Mouse (Mus musculus) hindbrain, embryonic 15.5 days (tissue): Measurements from ENCODE around the gene Sebox. TPM values are rescaled to one million over a fixed set of nuclear protein-coding genes. Genes with fewer than 3 reads are reported as not detected.

Experiments used
- ATAC-seq: fragments of 200-750 bp; cut with Nextera tagmentation; 2 replicates; pipeline ENCODE4 v1.8.0; 2017; ENCODE audit warnings: low read depth, moderate number of reproducible peaks, moderate TSS enrichment; ENCODE audit not compliant: low FRiP score
- H3K27ac ChIP-seq: fragments of 300-500 bp; sonication (generic); replicated peaks from 2 replicates; pipeline ENCODE4 v1.5.1; 2015; ENCODE audit warnings: mild to moderate bottlenecking, inconsistent platforms
- H3K27me3 ChIP-seq: fragments of 300-500 bp; sonication (generic); 2 replicates; pipeline ENCODE4 v1.6.1; 2015; ENCODE audit warnings: control low read depth, inconsistent platforms
- H3K36me3 ChIP-seq: fragments of 300-500 bp; sonication (generic); 2 replicates; pipeline ENCODE4 v1.6.1; 2015; ENCODE audit warnings: control low read depth, inconsistent platforms
- H3K4me1 ChIP-seq: fragments of 300-500 bp; sonication (generic); replicated peaks from 2 replicates; pipeline ENCODE4 v1.6.1; 2015; ENCODE audit warnings: control low read depth, inconsistent platforms
- H3K4me2 ChIP-seq: fragments of 300-500 bp; sonication (generic); 2 replicates; pipeline ENCODE4 v1.6.1; 2015; ENCODE audit warnings: moderate library complexity, mild to moderate bottlenecking, inconsistent platforms
- H3K4me3 ChIP-seq: fragments of 300-500 bp; sonication (generic); 2 replicates; pipeline ENCODE4 v1.5.1; 2015; ENCODE audit warnings: mild to moderate bottlenecking, inconsistent platforms
- H3K9ac ChIP-seq: fragments of 300-500 bp; sonication (generic); 2 replicates; pipeline ENCODE4 v1.6.1; 2015; ENCODE audit warnings: inconsistent platforms
- H3K9me3 ChIP-seq: fragments of 300-500 bp; sonication (generic); 2 replicates; pipeline ENCODE4 v1.6.1; 2016; ENCODE audit warnings: control low read depth, inconsistent platforms
- WGBS: fragments of 180-500 bp; shearing (Covaris S2); methylation state at CpG from one replicate; pipeline ENCODE4 v1.1.7; 2015; 5-methylcytosine and 5-hydroxymethylcytosine counted together
- polyA plus RNA-seq: library from polyadenylated mRNA; unstranded; fragments of >200 nt; fragmentation: Nextera tagmentation; extraction: Ambion mirVana; gene quantifications from 2 replicates; pipeline ENCODE4 v1.2.1, GENCODE M21; 2015

Sebox gene
- polyA plus RNA-seq, 1 experiment from 2014 or later: 0.14 TPM

- Histone ChIP-seq H3K36me3 (no peaks in the 10 kb centered on the region), H3K4me2 (no peak overlapping the region), H3K4me1 (peaks cover 18% of the 10 kb centered on the region), H3K4me3 (no peak overlapping the region), H3K27ac (no peak overlapping the region), H3K9ac (no peak overlapping the region), H3K27me3 (no peaks in the 10 kb centered on the region), H3K9me3 (no peaks in the 10 kb centered on the region)
- ATAC-seq: no peak
- 85% methylated on average over 7 of the region's 7 CpGs for WGBS
These were observed 35.7 kb upstream of the Sebox start for GRCm38 (mm10) chr11:78467515-78467914.

DNA sequence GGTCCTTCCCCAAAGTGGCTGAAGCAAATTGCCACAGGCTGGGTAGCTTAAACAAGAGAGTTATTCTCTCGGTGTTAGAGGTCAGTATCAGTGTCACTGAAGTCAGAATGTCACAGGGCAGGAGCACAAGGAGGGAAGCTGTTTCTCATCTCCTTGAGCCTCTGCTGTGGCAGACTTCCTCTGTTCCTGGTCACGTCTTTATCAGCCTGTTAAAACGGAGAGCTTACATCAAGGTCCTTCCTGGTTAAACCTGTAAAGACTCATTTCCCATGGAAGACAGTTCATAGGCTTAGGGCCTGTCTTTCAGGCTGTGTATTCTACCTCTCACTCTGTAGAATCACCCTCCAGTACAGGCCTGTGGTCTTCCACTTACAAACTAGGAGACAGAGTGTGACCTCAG lies 35.3 kb upstream of the Sebox start:
- ATAC-seq: no peak
- no peaks in the 10 kb centered on the region for H3K27me3 ChIP-seq
- no peak overlapping the region for H3K27ac ChIP-seq
- no peaks in the 10 kb centered on the region for H3K36me3 ChIP-seq
- no peak overlapping the region for H3K9ac ChIP-seq
- no peaks in the 10 kb centered on the region for H3K9me3 ChIP-seq
- H3K4me1 ChIP-seq: peaks cover 18% of the 10 kb centered on the region
- H3K4me3 ChIP-seq: no peak overlapping the region
- 71% methylated on average over 3 of the region's 3 CpGs for WGBS
- H3K4me2 ChIP-seq: no peak overlapping the region

DNA sequence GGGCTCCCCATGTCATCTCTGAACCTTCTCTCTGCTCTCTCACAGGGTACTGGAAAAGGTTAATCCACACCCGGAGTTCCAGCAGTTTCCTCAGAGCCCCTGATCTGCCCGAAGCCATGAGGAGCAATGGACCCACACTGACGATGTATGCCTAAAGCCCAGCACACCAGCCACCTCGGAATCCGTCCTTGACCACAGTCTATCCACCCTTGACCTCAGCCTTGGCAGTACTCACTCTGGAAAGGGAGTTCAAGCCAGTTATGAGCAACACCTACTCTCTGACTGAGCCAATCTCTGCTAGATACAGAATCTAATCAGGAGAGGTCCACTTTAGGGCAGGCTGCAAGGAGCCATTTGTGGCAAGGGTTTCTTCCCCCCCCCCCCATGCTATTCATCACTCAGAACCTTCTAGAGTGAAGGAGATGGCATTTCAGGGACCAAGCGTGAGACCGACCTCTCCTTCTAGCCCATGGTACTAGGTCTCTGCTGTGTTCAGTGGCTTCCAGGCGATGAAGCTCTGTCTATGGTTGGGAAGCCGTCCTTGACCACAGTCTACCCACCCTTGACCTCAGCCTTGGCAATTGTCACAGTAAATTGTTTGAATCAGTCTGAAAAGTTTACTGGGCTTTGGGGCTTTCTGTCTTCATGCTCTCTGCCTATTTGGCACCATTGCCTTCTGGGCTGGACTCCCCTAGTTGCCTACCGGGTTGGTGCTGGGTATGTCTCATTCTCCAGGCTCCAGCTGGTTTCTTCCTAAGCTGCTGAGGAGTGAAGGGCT lies 31.7 kb upstream of the Sebox start:
- no peak for ATAC-seq
- Histone ChIP-seq H3K36me3 (0 out of 2 replicates have a peak, but pooled peaks cover 9% of the 10 kb centered on the region), H3K27me3 (no peaks in the 10 kb centered on the region), H3K4me3 (no peak overlapping the region), H3K9me3 (no peaks in the 10 kb centered on the region), H3K4me2 (no peak overlapping the region), H3K27ac (no peak overlapping the region), H3K9ac (no peak overlapping the region), H3K4me1 (peaks cover 6% of the 10 kb centered on the region)
- 95% methylated on average over 10 of the region's 10 CpGs for WGBS

- Histone ChIP-seq H3K4me2 (no peak overlapping the region), H3K27me3 (no peaks in the 10 kb centered on the region), H3K9me3 (no peaks in the 10 kb centered on the region), H3K36me3 (peaks cover 15% of the 10 kb centered on the region; the same call in 1 of the 2 replicates), H3K4me3 (no peak overlapping the region), H3K9ac (no peak overlapping the region), H3K4me1 (no peaks in the 10 kb centered on the region), H3K27ac (no peak overlapping the region)
- 82% methylated on average over 3 of the region's 3 CpGs for WGBS
- ATAC-seq: no peak
These were observed 28.0 kb upstream of the Sebox start for GRCm38 (mm10) chr11:78475289-78475688.

- Histone ChIP-seq H3K4me1 (no peaks in the 10 kb centered on the region), H3K9ac (no peak overlapping the region), H3K36me3 (peaks cover 61% of the 10 kb centered on the region), H3K4me3 (no peak overlapping the region), H3K4me2 (no peak overlapping the region), H3K27me3 (no peaks in the 10 kb centered on the region), H3K9me3 (no peaks in the 10 kb centered on the region), H3K27ac (no peak overlapping the region)
- ATAC-seq: no peak
- WGBS: 66% methylated on average over 7 of the region's 7 CpGs
These were observed 19.6 kb upstream of the Sebox start for GRCm38 (mm10) chr11:78483639-78484038.

GRCm38 (mm10) chr11:78488168-78488567 lies 15.1 kb upstream of the Sebox start:
- Histone ChIP-seq H3K9ac (no peak overlapping the region), H3K9me3 (no peaks in the 10 kb centered on the region), H3K4me2 (no peak overlapping the region), H3K4me3 (no peak overlapping the region), H3K4me1 (peaks cover 14% of the 10 kb centered on the region), H3K27me3 (no peaks in the 10 kb centered on the region), H3K27ac (no peak overlapping the region), H3K36me3 (peaks cover 30% of the 10 kb centered on the region)
- 2% methylated on average over 8 of the region's 8 CpGs for WGBS
- ATAC-seq: no peak

DNA sequence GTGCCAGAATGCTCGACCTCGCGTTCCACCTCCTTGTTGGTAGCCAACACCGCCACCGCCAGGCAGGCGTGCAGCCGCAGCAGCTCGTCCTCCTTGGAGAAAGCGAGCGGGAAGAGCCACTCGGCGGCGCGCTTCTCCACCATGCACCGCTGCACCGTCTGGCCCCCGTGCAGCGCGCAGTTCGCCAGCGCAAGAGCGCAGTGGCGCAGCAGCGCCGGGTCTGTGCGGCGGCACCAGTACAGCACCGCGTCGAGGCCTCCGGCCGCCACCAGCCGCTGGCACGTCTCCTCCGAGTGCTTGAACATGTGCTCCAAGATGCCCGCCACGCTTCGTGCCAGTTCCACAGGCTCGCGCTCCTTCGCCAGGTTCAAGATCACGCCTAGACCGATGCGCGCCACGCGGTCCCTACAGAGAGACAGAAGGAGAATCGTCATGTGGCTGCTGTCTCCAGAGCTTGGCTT lies 12.4 kb upstream of the Sebox start:
- Histone ChIP-seq H3K9ac (no peak overlapping the region), H3K36me3 (peaks cover 22% of the 10 kb centered on the region), H3K9me3 (no peaks in the 10 kb centered on the region), H3K4me2 (peak overlapping the region; percentile 53), H3K4me1 (peaks cover 29% of the 10 kb centered on the region), H3K4me3 (peak overlapping the region; percentile 21), H3K27me3 (no peaks in the 10 kb centered on the region), H3K27ac (no peak overlapping the region; the same call in 1 of the 2 replicates)
- WGBS: 6% methylated on average over 48 of the region's 48 CpGs
- ATAC-seq: peak; percentile 83

GRCm38 (mm10) chr11:78495904-78496303 lies 7.3 kb upstream of the Sebox start:
- WGBS: 6% methylated on average over 6 of the region's 6 CpGs

DNA sequence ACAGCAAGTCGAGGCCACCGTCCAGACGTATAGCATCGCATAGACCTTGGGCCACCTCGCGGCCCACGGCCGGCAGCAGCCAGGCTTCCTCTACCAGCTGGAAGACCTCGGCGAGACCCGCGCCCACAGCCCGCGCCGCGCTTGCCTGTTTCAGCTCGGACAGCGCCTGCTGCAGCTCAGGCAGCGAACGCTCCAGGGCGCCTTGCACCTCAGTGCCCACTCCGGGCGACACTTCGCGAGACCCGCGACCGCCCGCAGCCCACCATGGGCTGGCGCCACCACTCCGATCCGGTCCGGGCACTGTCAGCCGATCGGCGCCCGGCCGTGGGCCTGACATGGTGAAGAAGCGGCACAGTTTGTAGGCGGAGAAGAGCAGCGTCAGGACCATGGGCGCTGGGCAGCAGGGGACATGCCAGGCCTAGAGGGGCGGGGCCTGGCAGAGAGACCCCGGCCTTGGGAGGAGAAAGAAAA lies 6.1 kb upstream of the Sebox start:
- under 1% methylated on average over 44 of the region's 44 CpGs for WGBS
- Histone ChIP-seq H3K4me3 (peak overlapping the region; percentile 85), H3K4me2 (peak overlapping the region; percentile 81), H3K9me3 (no peaks in the 10 kb centered on the region), H3K36me3 (no peaks in the 10 kb centered on the region), H3K9ac (peak overlapping the region; percentile 92), H3K27ac (peak overlapping the region; percentile 96), H3K27me3 (0 out of 2 replicates have a peak, but pooled peaks cover 8% of the 10 kb centered on the region), H3K4me1 (peaks cover 36% of the 10 kb centered on the region)
- peak; percentile 83 for ATAC-seq

More at GRCm38 (mm10) chr11:78495904-78496303, 7.3 kb upstream of the Sebox start:
- Histone ChIP-seq H3K9ac (peak overlapping the region; percentile 92), H3K36me3 (no peaks in the 10 kb centered on the region), H3K4me2 (peak overlapping the region; percentile 81), H3K27me3 (0 out of 2 replicates have a peak, but pooled peaks cover 6% of the 10 kb centered on the region), H3K9me3 (no peaks in the 10 kb centered on the region), H3K4me3 (peak overlapping the region; percentile 85), H3K4me1 (peaks cover 42% of the 10 kb centered on the region), H3K27ac (no peak overlapping the region)
- no peak for ATAC-seq

DNA sequence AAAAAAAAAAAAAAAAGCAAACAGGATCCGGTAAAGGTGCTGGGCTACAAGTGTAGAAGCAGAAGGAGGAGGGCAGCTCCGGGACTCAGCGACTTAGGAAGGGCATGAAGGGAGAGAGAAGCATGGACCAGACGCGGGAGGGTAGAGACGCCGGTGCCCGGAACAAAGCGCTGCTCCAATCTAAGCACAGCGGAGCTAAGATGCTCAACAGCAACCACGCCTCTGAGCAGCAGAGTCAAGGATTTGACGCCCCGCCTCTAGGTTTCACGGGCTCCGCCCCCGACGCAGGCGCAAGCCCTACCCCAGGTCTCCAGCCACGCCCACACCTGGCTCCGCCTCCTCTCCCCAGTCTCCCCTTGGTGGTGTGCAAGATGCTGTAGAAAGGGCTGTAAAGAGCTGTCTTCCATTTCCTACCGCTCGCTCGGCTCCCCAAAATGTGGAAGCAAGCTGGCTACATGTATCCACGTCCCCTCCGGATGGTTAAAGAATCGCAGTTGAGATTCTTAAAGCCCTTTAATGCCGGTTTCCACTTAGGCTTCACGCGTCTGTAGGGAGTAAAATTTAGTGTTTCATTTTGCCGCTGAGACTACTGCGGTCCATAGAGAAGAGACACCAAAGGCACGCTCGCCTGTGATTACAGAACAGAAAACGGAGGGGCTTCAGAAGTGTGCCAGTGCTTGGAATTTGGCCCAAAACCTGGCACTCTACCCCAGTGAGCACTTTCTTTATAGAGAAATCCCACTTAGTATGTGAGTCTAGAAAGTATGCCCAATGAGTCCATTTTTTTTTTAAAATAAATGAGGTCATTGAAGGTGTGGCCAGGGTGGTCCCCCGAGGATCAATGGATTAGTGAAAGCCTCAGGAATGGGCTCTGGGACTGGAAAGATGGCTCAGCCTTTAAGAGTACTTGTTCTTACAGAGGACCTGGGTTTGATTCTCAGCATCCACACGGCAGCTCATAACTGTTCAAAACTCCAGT lies 5.4 kb upstream of the Sebox start, which contains the start of gene Sarm1:
TSS of gene Sarm1 (minus strand) at position 211 of the 979 bp plus-strand sequence.
- Histone ChIP-seq H3K4me2 (peak within 1 kb of the TSS; percentile 81), H3K4me1 (peaks cover 36% of the 10 kb centered on the region), H3K4me3 (peak within 1 kb of the TSS; percentile 85), H3K36me3 (no peaks in the 10 kb centered on the region), H3K9me3 (no peaks in the 10 kb centered on the region), H3K27ac (peak within 1 kb of the TSS; percentile 96), H3K9ac (peak within 1 kb of the TSS; percentile 92), H3K27me3 (0 out of 2 replicates have a peak, but pooled peaks cover 8% of the 10 kb centered on the region)
- WGBS: 3% methylated on average over 36 of the region's 36 CpGs
- peak; percentile 96 for ATAC-seq

GRCm38 (mm10) chr11:78499004-78499403 lies 4.2 kb upstream of the Sebox start, which contains the start of gene Vtn:
Vtn (plus strand) TSS chr11:78499091.
- peak within 1 kb of the TSS; percentile 53 for H3K9ac ChIP-seq
- H3K27me3 ChIP-seq: 0 out of 2 replicates have a peak, but pooled peaks cover 8% of the 10 kb centered on the region
- H3K27ac ChIP-seq: peak within 1 kb of the TSS; percentile 96
- no peaks in the 10 kb centered on the region for H3K36me3 ChIP-seq
- H3K4me2 ChIP-seq: peak within 1 kb of the TSS; percentile 81
- H3K9me3 ChIP-seq: no peaks in the 10 kb centered on the region
- peak within 1 kb of the TSS; percentile 85 for H3K4me3 ChIP-seq
- ATAC-seq: no peak
- peaks cover 36% of the 10 kb centered on the region for H3K4me1 ChIP-seq
- WGBS: 59% methylated on average over 7 of the region's 7 CpGs
